Mouse (Mus musculus) MEL (cell line): Measurements from ENCODE around the gene Rhov. TPM values are rescaled to one million over a fixed set of nuclear protein-coding genes. Genes with fewer than 3 reads are reported as not detected.

Experiments
- DNase-seq: peaks from one replicate; pipeline ENCODE4 v3.0.0; 2011; ENCODE audit warnings: low read depth, low spot score
- H3K27ac ChIP-seq: 2 replicates; pipeline ENCODE4 v1.5.1; 2012; ENCODE audit warnings: low read depth, mild to moderate bottlenecking, control low read depth, low read length, moderate library complexity; ENCODE audit not compliant: control insufficient read depth
- H3K27me3 ChIP-seq, 2 experiments: fragments of 150-350 bp in 1 of 2; sonication (generic) in 1 of 2; 2 replicates each; pipeline ENCODE4 v1.6.1; 2012; ENCODE audit warnings: low read length in 2 of 2, mild to moderate bottlenecking in 2 of 2, improper control_type of control experiment in 1 of 2, moderate library complexity in 1 of 2; ENCODE audit not compliant: insufficient read depth in 2 of 2, control insufficient read depth in 1 of 2
- H3K36me3 ChIP-seq, 2 experiments: 2 replicates each; pipeline ENCODE4 v1.6.1; 2012 to 2014; ENCODE audit warnings: low read length in 2 of 2, improper control_type of control experiment in 1 of 2, inconsistent platforms in 1 of 2, mild to moderate bottlenecking in 1 of 2; ENCODE audit not compliant: insufficient read depth in 2 of 2, control insufficient read depth in 1 of 2
- H3K4me1 ChIP-seq, 2 experiments: fragments of 150-350 bp in 1 of 2; sonication (generic) in 1 of 2; 2 replicates each; pipeline ENCODE4 v1.6.1; 2012; ENCODE audit warnings: low read length in 2 of 2, improper control_type of control experiment in 1 of 2, mild to moderate bottlenecking in 1 of 2; ENCODE audit not compliant: insufficient read depth in 2 of 2, control insufficient read depth in 1 of 2
- H3K4me3 ChIP-seq, 2 experiments: fragments of 150-350 bp in 1 of 2; sonication (generic) in 1 of 2; 2 replicates each; pipeline ENCODE4 v1.5.1; 2012; ENCODE audit warnings: low read depth in 2 of 2, low read length in 2 of 2, mild to moderate bottlenecking in 2 of 2, moderate library complexity in 2 of 2, control low read depth in 1 of 2, improper control_type of control experiment in 1 of 2; ENCODE audit not compliant: control insufficient read depth in 1 of 2, insufficient read depth in 1 of 2
- H3K79me2 ChIP-seq: 2 replicates; pipeline ENCODE4 v1.6.1; 2012; ENCODE audit warnings: mild to moderate bottlenecking, low read length, moderate library complexity; ENCODE audit not compliant: control insufficient read depth, poor library complexity, insufficient read depth
- H3K9ac ChIP-seq: 2 replicates; pipeline ENCODE4 v1.6.1; 2012; ENCODE audit warnings: low read depth, mild to moderate bottlenecking, control low read depth, low read length, moderate library complexity; ENCODE audit not compliant: control insufficient read depth, poor library complexity, severe bottlenecking
- H3K9me3 ChIP-seq: fragments of 150-350 bp; sonication (generic); replicated peaks from 2 replicates; pipeline ENCODE4 v1.6.1; 2012; ENCODE audit warnings: mild to moderate bottlenecking, low read length, improper control_type of control experiment, moderate library complexity; ENCODE audit not compliant: insufficient read depth
- E2F4 ChIP-seq: IDR thresholded peaks from 2 replicates; pipeline ENCODE4 v1.6.1; 2011; ENCODE audit warnings: low read depth, low read length, improper control_type of control experiment, borderline replicate concordance
- EP300 ChIP-seq, 2 experiments: IDR thresholded peaks; 2 replicates each; pipeline ENCODE4 v1.6.1; 2011; ENCODE audit warnings: improper control_type of control experiment in 2 of 2, low read length in 2 of 2, low read depth in 1 of 2, mild to moderate bottlenecking in 1 of 2
- ETS1 ChIP-seq: IDR thresholded peaks from 2 replicates; pipeline ENCODE4 v1.6.1; 2012; ENCODE audit warnings: low read depth, mild to moderate bottlenecking, inconsistent platforms, low read length, improper control_type of control experiment, moderate library complexity
- GABPA ChIP-seq: IDR thresholded peaks from 2 replicates; pipeline ENCODE4 v1.6.1; 2012; ENCODE audit warnings: low read depth, mild to moderate bottlenecking, inconsistent platforms, low read length, improper control_type of control experiment, moderate library complexity
- HCFC1 ChIP-seq: IDR thresholded peaks from 2 replicates; pipeline ENCODE4 v1.6.1; 2012; ENCODE audit warnings: low read depth, mild to moderate bottlenecking, inconsistent platforms, low read length, improper control_type of control experiment, moderate library complexity
- MAFK ChIP-seq: IDR thresholded peaks from 2 replicates; pipeline ENCODE4 v1.6.1; 2011; ENCODE audit warnings: low read depth, mild to moderate bottlenecking, low read length, improper control_type of control experiment, borderline replicate concordance
- MAZ ChIP-seq: IDR thresholded peaks from 2 replicates; pipeline ENCODE4 v1.6.1; 2012; ENCODE audit warnings: low read depth, mild to moderate bottlenecking, inconsistent platforms, low read length, improper control_type of control experiment
- MEF2A ChIP-seq: IDR thresholded peaks from 2 replicates; pipeline ENCODE4 v1.6.1; 2014; ENCODE audit warnings: low read depth, mild to moderate bottlenecking, inconsistent platforms, low read length, improper control_type of control experiment; ENCODE audit not compliant: poor library complexity, insufficient replicate concordance, severe bottlenecking; ENCODE audit errors: extremely low read depth
- MXI1 ChIP-seq: IDR thresholded peaks from 2 replicates; pipeline ENCODE4 v1.6.1; 2011; ENCODE audit warnings: mild to moderate bottlenecking, low read depth, low read length, improper control_type of control experiment
- MYB ChIP-seq: IDR thresholded peaks from 2 replicates; pipeline ENCODE4 v1.6.1; 2011; ENCODE audit warnings: mild to moderate bottlenecking, low read depth, low read length, improper control_type of control experiment
- POLR2A ChIP-seq, 2 experiments: IDR thresholded peaks; 2 replicates each; pipeline ENCODE4 v1.6.1; 2011 to 2012; ENCODE audit warnings: low read length in 2 of 2, mild to moderate bottlenecking in 2 of 2, control low read depth in 1 of 2, improper control_type of control experiment in 1 of 2, low read depth in 1 of 2, moderate library complexity in 1 of 2; ENCODE audit not compliant: control insufficient read depth in 1 of 2, insufficient read depth in 1 of 2, poor library complexity in 1 of 2
- RCOR1 ChIP-seq: IDR thresholded peaks from 2 replicates; pipeline ENCODE4 v1.6.1; 2012; ENCODE audit warnings: low read depth, mild to moderate bottlenecking, inconsistent platforms, low read length, improper control_type of control experiment
- SIN3A ChIP-seq: IDR thresholded peaks from 2 replicates; pipeline ENCODE4 v1.6.1; 2012; ENCODE audit warnings: low read length, improper control_type of control experiment, inconsistent platforms
- SMC3 ChIP-seq: IDR thresholded peaks from 2 replicates; pipeline ENCODE4 v1.6.1; 2011; ENCODE audit warnings: low read depth, low read length, improper control_type of control experiment
- USF1 ChIP-seq: IDR thresholded peaks from 2 replicates; pipeline ENCODE4 v1.6.1; 2014; ENCODE audit warnings: low read depth, mild to moderate bottlenecking, inconsistent platforms, low read length, improper control_type of control experiment, moderate library complexity
- ZC3H11A ChIP-seq: IDR thresholded peaks from 2 replicates; pipeline ENCODE4 v1.6.1; 2012; ENCODE audit warnings: low read depth, mild to moderate bottlenecking, inconsistent platforms, low read length, improper control_type of control experiment
- polyA plus RNA-seq, 2 experiments: library from polyadenylated mRNA; stranded (reverse) in 1 of 2; unstranded in 1 of 2; fragments of >175 nt in 1 of 2; fragments of >200 nt in 1 of 2; gene quantifications; 2 replicates each; pipeline versions ENCODE4 v1.2.1 to v1.2.4; 2012; ENCODE audit warnings: low replicate concordance in 2 of 2, low read depth in 1 of 2; ENCODE audit not compliant: insufficient read length in 2 of 2, insufficient read depth in 1 of 2, missing spikeins in 1 of 2
- total RNA-seq: library from RNA; depleted of rRNA; stranded (reverse); fragments of 300-350 nt; gene quantifications from 2 replicates; pipeline ENCODE4 v1.2.3, GENCODE M21; 2012

The Rhov gene
- total and polyA plus RNA-seq, 3 experiments = not detected

DNA sequence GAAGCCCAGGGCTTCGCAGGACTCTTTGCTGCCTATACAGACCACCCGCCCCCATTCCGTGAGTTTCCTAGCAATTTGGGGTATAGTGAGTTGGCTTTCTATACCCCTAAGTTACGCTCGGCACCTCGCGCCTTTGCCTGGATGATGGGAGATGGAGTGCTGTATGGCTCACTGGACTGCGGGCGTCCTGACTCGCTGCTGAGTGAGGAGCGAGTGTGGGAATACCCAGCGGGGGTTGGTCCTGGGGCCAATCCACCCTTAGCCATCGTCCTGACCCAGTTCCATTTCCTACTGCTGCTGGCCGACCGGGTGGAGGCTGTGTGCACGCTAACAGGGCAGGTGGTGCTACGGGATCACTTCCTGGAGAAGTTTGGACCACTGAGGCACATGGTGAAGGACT is 22.2 kb upstream of the Rhov start:
- H3K79me2 ChIP-seq = peaks cover 37% of the 10 kb centered on the region
- H3K4me3 ChIP-seq = no peak overlapping the region
- no peak for DNase-seq
- no peak overlapping the region for H3K9ac ChIP-seq
- H3K36me3 ChIP-seq = peaks cover 0 to 7% of the 10 kb centered on the region in 2 experiments; a peak in 1 of 4 replicates
- no peaks in the 10 kb centered on the region for H3K27me3 ChIP-seq
- H3K9me3 ChIP-seq = no peaks in the 10 kb centered on the region
- peaks cover 0 to 7% of the 10 kb centered on the region in 2 experiments; a peak in 1 of 4 replicates for H3K4me1 ChIP-seq
- no peak for TF ChIP-seq SIN3A
- no peak for TF ChIP-seq SMC3
- no peak for TF ChIP-seq HCFC1
- no peak for TF ChIP-seq MAZ
- no peak for TF ChIP-seq MEF2A
- no peak for TF ChIP-seq GABPA
- no peak for TF ChIP-seq MXI1
- no peak for TF ChIP-seq EP300 (IDR thresholded peaks at IDR 0.05; ENCODE audit: low read depth in 1 of 2, low read length in 2 of 2)
- TF ChIP-seq RCOR1 = no peak
- no peak overlapping the region for H3K27ac ChIP-seq

DNA sequence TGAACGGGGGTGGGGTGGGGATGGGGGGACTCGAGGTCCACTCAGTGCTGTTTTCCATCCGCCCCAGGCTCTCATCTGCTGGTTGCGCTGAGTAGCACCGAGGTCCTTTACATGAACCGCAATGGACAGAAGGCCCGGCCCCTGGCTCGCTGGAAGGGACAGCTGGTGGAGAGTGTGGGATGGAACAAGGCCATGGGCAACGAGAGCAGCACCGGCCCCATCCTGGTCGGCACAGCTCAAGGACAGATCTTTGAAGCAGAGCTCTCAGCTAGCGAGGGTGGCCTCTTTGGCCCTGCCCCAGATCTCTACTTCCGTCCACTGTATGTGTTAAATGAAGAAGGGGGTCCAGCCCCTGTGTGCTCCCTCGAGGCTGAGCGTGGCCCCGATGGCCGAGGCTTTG is 21.8 kb upstream of the Rhov start:
- peaks cover 37% of the 10 kb centered on the region for H3K79me2 ChIP-seq
- no peak overlapping the region for H3K27ac ChIP-seq
- peaks cover 0 to 7% of the 10 kb centered on the region in 2 experiments; a peak in 2 of 4 replicates for H3K36me3 ChIP-seq
- no peak for TF ChIP-seq ETS1
- no peak for TF ChIP-seq MAFK
- TF ChIP-seq ZC3H11A = no peak
- TF ChIP-seq SMC3 = no peak
- TF ChIP-seq USF1 = no peak
- TF ChIP-seq MYB = no peak
- no peak for TF ChIP-seq POLR2A (IDR thresholded peaks at IDR 0.05; ENCODE audit: control insufficient read depth in 1 of 2, insufficient read depth in 1 of 2, low read depth in 1 of 2, low read length in 2 of 2, poor library complexity in 1 of 2)
- TF ChIP-seq E2F4 = no peak
- H3K9me3 ChIP-seq = no peaks in the 10 kb centered on the region
- H3K4me1 ChIP-seq = peaks cover 0 to 7% of the 10 kb centered on the region in 2 experiments; a peak in 1 of 4 replicates
- H3K27me3 ChIP-seq = no peaks in the 10 kb centered on the region
- DNase-seq = no peak
- no peak overlapping the region for H3K9ac ChIP-seq
- H3K4me3 ChIP-seq = no peak overlapping the region
